Mouse (Mus musculus) ES-E14 (cell line): Measurements from ENCODE around the gene Cblb.

Experiments
- CHD2 ChIP-seq: IDR thresholded peaks from 2 replicates; pipeline ENCODE4 v1.6.1; 2014; ENCODE audit warnings: mild to moderate bottlenecking, low read depth, low read length, inconsistent platforms
- HCFC1 ChIP-seq: IDR thresholded peaks from 2 replicates; pipeline ENCODE4 v1.6.1; 2012; ENCODE audit warnings: low read length, inconsistent platforms, borderline replicate concordance; ENCODE audit not compliant: insufficient read depth
- ZC3H11A ChIP-seq: IDR thresholded peaks from 2 replicates; pipeline ENCODE4 v1.6.1; 2012; ENCODE audit warnings: low read depth, mild to moderate bottlenecking, inconsistent platforms, low read length, borderline replicate concordance
- ZNF384 ChIP-seq: IDR thresholded peaks from 2 replicates; pipeline ENCODE4 v1.6.1; 2012; ENCODE audit warnings: low read depth, low read length, inconsistent platforms

DNA sequence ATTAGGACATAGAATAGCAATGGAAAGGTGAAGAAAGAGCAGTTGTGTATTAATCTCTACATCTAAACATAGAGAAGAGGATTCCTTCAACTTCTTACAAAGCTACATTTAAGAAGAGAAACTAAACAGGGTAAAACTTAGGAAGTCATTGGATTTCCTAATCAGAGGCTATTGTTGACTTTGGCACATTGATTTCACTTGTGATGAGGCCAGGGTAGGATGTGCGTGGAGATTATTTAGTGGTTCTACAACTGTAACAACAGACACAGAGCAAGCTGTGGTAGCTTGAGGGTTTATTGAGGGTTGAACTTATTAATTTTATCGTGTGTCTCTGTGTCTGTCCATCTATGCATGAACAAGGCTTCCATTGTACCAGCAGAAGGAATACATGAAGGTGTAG lies 7.8 kb downstream of the Cblb start:
- TF ChIP-seq HCFC1 (no peak), ZC3H11A (no peak), ZNF384 (no peak), CHD2 (no peak)
